Comparison of ENCODE assay signal across 8 mouse cellular contexts in genomic region chr2:181600828-181601750, GRCm38 (mm10). TPM values are rescaled to one million over a fixed set of nuclear protein-coding genes. Genes with fewer than 3 reads are reported as not detected.
DNase-seq lines count a peak whose midpoint lies in the region; ATAC-seq and TF ChIP-seq lines count a peak whose summit lies in the region.

No protein-coding gene starts in this region.

- H3K4me2 ChIP-seq in embryonic facial prominence, embryonic 13.5 days: peak overlapping the region; percentile 85
- peak overlapping the region; percentile 79 for H3K4me2 ChIP-seq in limb, embryonic 14.5 days (replicated peaks; ENCODE audit: low read depth, low read length, severe bottlenecking)
- peak overlapping the region; percentile 61 for H3K4me2 ChIP-seq in midbrain, postnatal 0 days (ENCODE audit: low read depth, low read length, poor library complexity, severe bottlenecking)

- peak; percentile 25 for TF ChIP-seq CTCF in midbrain, postnatal 0 days (IDR thresholded peaks at IDR 0.05)

- 1% methylated on average over 57 of the region's 57 CpGs for WGBS in embryonic facial prominence, embryonic 13.5 days
- WGBS in limb, embryonic 14.5 days: under 1% methylated on average over 57 of the region's 57 CpGs
- WGBS in midbrain, postnatal 0 days: 1% methylated on average over 57 of the region's 57 CpGs

- H3K4me1 ChIP-seq in embryonic facial prominence, embryonic 13.5 days: peaks cover 35% of the 10 kb centered on the region
- peaks cover 17% of the 10 kb centered on the region for H3K4me1 ChIP-seq in limb, embryonic 14.5 days (ENCODE audit: control insufficient read depth, insufficient read depth, low read length)
- H3K4me1 ChIP-seq in midbrain, postnatal 0 days (ENCODE audit: insufficient read depth, low read length): peaks cover 8% of the 10 kb centered on the region; the same call in 1 of the 2 replicates

- DNase-seq in 3134 (ENCODE audit: extremely low read depth, insufficient read length, low spot score): peak; percentile 92
- peak; percentile 97 to 98 for DNase-seq in adrenal gland, postnatal 36 days
- DNase-seq in heart, adult 8-10 months (ENCODE audit: low spot score): peak; percentile 95
- peak; percentile 98 for DNase-seq in kidney, adult 9 months
- peak; percentile 98 for DNase-seq in limb, embryonic 14.5 days (ENCODE audit: low spot score)
- peak; percentile 99 for DNase-seq in midbrain, postnatal 0 days (ENCODE audit: low spot score)
- DNase-seq in spleen, postnatal 14 days (ENCODE audit: low spot score in 2 of 2): peak; percentile 89 to 93

- 0 out of 2 replicates have a peak, but pooled peaks have one; percentile 48 for TF ChIP-seq POLR2A in limb, embryonic 14.5 days (IDR thresholded peaks at IDR 0.05; ENCODE audit: borderline replicate concordance, extremely low read depth, insufficient read depth, insufficient read length)

- H3K9ac ChIP-seq in embryonic facial prominence, embryonic 13.5 days: peak overlapping the region; percentile 89
- peak overlapping the region; percentile 85 for H3K9ac ChIP-seq in limb, embryonic 14.5 days (ENCODE audit: low read depth, low read length, severe bottlenecking)
- H3K9ac ChIP-seq in midbrain, postnatal 0 days (replicated peaks; ENCODE audit: low read length, poor library complexity, severe bottlenecking): peak overlapping the region; percentile 83

- H3K9me3 ChIP-seq in embryonic facial prominence, embryonic 13.5 days: no peaks in the 10 kb centered on the region
- H3K9me3 ChIP-seq in limb, embryonic 14.5 days (ENCODE audit: control insufficient read depth, low read length): no peaks in the 10 kb centered on the region
- no peaks in the 10 kb centered on the region for H3K9me3 ChIP-seq in midbrain, postnatal 0 days (ENCODE audit: low read length)

- ATAC-seq in embryonic facial prominence, embryonic 13.5 days (ENCODE audit: insufficient number of reproducible peaks, insufficient read depth, low FRiP score, low TSS enrichment, low read depth): peak; percentile 88
- ATAC-seq in limb, embryonic 14.5 days (ENCODE audit: low FRiP score, low read depth): peak; percentile 95
- ATAC-seq in midbrain, postnatal 0 days (ENCODE audit: low FRiP score): peak; percentile 94

- peak overlapping the region; percentile 93 for H3K4me3 ChIP-seq in embryonic facial prominence, embryonic 13.5 days
- peak overlapping the region; percentile 93 for H3K4me3 ChIP-seq in limb, embryonic 14.5 days (replicated peaks; ENCODE audit: low read length)
- peak overlapping the region; percentile 60 for H3K4me3 ChIP-seq in midbrain, postnatal 0 days (ENCODE audit: low read depth, low read length)

- peak overlapping the region; percentile 86 for H3K27ac ChIP-seq in embryonic facial prominence, embryonic 13.5 days
- H3K27ac ChIP-seq in limb, embryonic 14.5 days (replicated peaks; ENCODE audit: low read depth, low read length): peak overlapping the region; percentile 71
- H3K27ac ChIP-seq in midbrain, postnatal 0 days (ENCODE audit: low read depth, low read length): peak overlapping the region; percentile 81

- peaks cover 30% of the 10 kb centered on the region for H3K27me3 ChIP-seq in embryonic facial prominence, embryonic 13.5 days
- H3K27me3 ChIP-seq in limb, embryonic 14.5 days (ENCODE audit: control insufficient read depth, insufficient read depth, low read length): peaks cover 10% of the 10 kb centered on the region; the same call in 1 of the 2 replicates
- no peaks in the 10 kb centered on the region for H3K27me3 ChIP-seq in midbrain, postnatal 0 days (ENCODE audit: insufficient read depth, low read length)

- peaks cover 4% of the 10 kb centered on the region; the same call in 1 of the 2 replicates for H3K36me3 ChIP-seq in embryonic facial prominence, embryonic 13.5 days
- no peaks in the 10 kb centered on the region for H3K36me3 ChIP-seq in limb, embryonic 14.5 days (ENCODE audit: control insufficient read depth, insufficient read depth, low read length)
- peaks cover 6% of the 10 kb centered on the region; the same call in 1 of the 2 replicates for H3K36me3 ChIP-seq in midbrain, postnatal 0 days (ENCODE audit: insufficient read depth, low read length)

RNA-seq across cellular contexts. Expression of gene Samd10, which starts 2.1 kb away (rescaled TPM):
- 10 to 100 TPM; 13.8 to 14.7 TPM for total RNA-seq in adrenal gland, postnatal 36 days (2021)
- 9.3 and 10.4 TPM in 2 replicates for polyA plus RNA-seq in embryonic facial prominence, embryonic 13.5 days (2015; fragmentation: Nextera tagmentation; extraction: Ambion mirVana)
- 1 to 10 TPM; 1.2 to 1.6 (median 1.5) TPM for total RNA-seq in heart, adult 8-10 months (2022)
- 9.2 and 10.3 TPM in 2 replicates for polyA plus RNA-seq in limb, embryonic 14.5 days (2012; rRNA removed)
- polyA plus RNA-seq in limb, embryonic 14.5 days (2014; fragmentation: Nextera tagmentation; extraction: Ambion mirVana): 10.2 TPM in 2 replicates
- total RNA-seq in midbrain, postnatal 0 days (2014; rRNA removed): 140 and 142 TPM in 2 replicates
- 174 and 179 TPM in 2 replicates for polyA plus RNA-seq in midbrain, postnatal 0 days (2015; fragmentation: Nextera tagmentation; extraction: Ambion mirVana)

RNA-seq across cellular contexts. Expression of gene Zfp512b, which starts 8.5 kb away (rescaled TPM):
- 10 to 100 TPM; 43.1 to 61.3 TPM for total RNA-seq in adrenal gland, postnatal 36 days (2021)
- polyA plus RNA-seq in embryonic facial prominence, embryonic 13.5 days (2015; fragmentation: Nextera tagmentation; extraction: Ambion mirVana): 70.9 and 81.1 TPM in 2 replicates
- total RNA-seq in heart, adult 8-10 months (2022): 10 to 100 TPM; 11.0 to 18.7 (median 14.0) TPM
- polyA plus RNA-seq in limb, embryonic 14.5 days (2012; rRNA removed): 102 and 117 TPM in 2 replicates
- 58.8 and 59.5 TPM in 2 replicates for polyA plus RNA-seq in limb, embryonic 14.5 days (2014; fragmentation: Nextera tagmentation; extraction: Ambion mirVana)
- total RNA-seq in midbrain, postnatal 0 days (2014; rRNA removed): 60.0 and 85.1 TPM in 2 replicates
- polyA plus RNA-seq in midbrain, postnatal 0 days (2015; fragmentation: Nextera tagmentation; extraction: Ambion mirVana): 81.1 and 99.7 TPM in 2 replicates

RNA-seq across cellular contexts. Expression of gene Prpf6, which starts 9.4 kb away (rescaled TPM):
- 10 to 100 TPM; 61.8 to 66.9 TPM for total RNA-seq in adrenal gland, postnatal 36 days (2021)
- polyA plus RNA-seq in embryonic facial prominence, embryonic 13.5 days (2015; fragmentation: Nextera tagmentation; extraction: Ambion mirVana): 64.0 and 68.9 TPM in 2 replicates
- 10 to 100 TPM; 34.3 to 42.6 (median 35.0) TPM for total RNA-seq in heart, adult 8-10 months (2022)
- polyA plus RNA-seq in limb, embryonic 14.5 days (2012; rRNA removed): 29.7 and 41.6 TPM in 2 replicates
- 57.9 and 64.2 TPM in 2 replicates for polyA plus RNA-seq in limb, embryonic 14.5 days (2014; fragmentation: Nextera tagmentation; extraction: Ambion mirVana)
- total RNA-seq in midbrain, postnatal 0 days (2014; rRNA removed): 34.4 and 39.3 TPM in 2 replicates
- 40.5 and 40.6 TPM in 2 replicates for polyA plus RNA-seq in midbrain, postnatal 0 days (2015; fragmentation: Nextera tagmentation; extraction: Ambion mirVana)

RNA-seq across cellular contexts. Expression of gene Uckl1, which starts 16.4 kb away (rescaled TPM):
- total RNA-seq in adrenal gland, postnatal 36 days (2021): 10 to 100 TPM; 77.0 to 79.8 TPM
- 41.1 and 57.1 TPM in 2 replicates for polyA plus RNA-seq in embryonic facial prominence, embryonic 13.5 days (2015; fragmentation: Nextera tagmentation; extraction: Ambion mirVana)
- total RNA-seq in heart, adult 8-10 months (2022): 10 to 100 TPM; 26.8 to 39.2 (median 35.0) TPM
- 130 and 165 TPM in 2 replicates for polyA plus RNA-seq in limb, embryonic 14.5 days (2012; rRNA removed)
- polyA plus RNA-seq in limb, embryonic 14.5 days (2014; fragmentation: Nextera tagmentation; extraction: Ambion mirVana): 41.2 and 46.3 TPM in 2 replicates
- total RNA-seq in midbrain, postnatal 0 days (2014; rRNA removed): 49.8 and 63.9 TPM in 2 replicates
- 45.2 and 52.7 TPM in 2 replicates for polyA plus RNA-seq in midbrain, postnatal 0 days (2015; fragmentation: Nextera tagmentation; extraction: Ambion mirVana)

RNA-seq across cellular contexts. Expression of gene Gm29797, which starts 55.7 kb away (rescaled TPM):
- under 1 TPM in 1 of 2 experiments, not detected in 1; 0.43 TPM for total RNA-seq in adrenal gland, postnatal 36 days (2021)
- polyA plus RNA-seq in embryonic facial prominence, embryonic 13.5 days (2015; fragmentation: Nextera tagmentation; extraction: Ambion mirVana): not detected in 2 replicates
- not detected for total RNA-seq in heart, adult 8-10 months (2022)
- polyA plus RNA-seq in limb, embryonic 14.5 days (2012; rRNA removed): 0.23 and 0.63 TPM in 2 replicates
- polyA plus RNA-seq in limb, embryonic 14.5 days (2014; fragmentation: Nextera tagmentation; extraction: Ambion mirVana): 0.37 and 0.52 TPM in 2 replicates
- total RNA-seq in midbrain, postnatal 0 days (2014; rRNA removed): not detected in 2 replicates
- polyA plus RNA-seq in midbrain, postnatal 0 days (2015; fragmentation: Nextera tagmentation; extraction: Ambion mirVana): not detected in 2 replicates

Comparison
In these comparisons a context has a peak if more than half of its experiments do, and no peak if none do; other contexts are left out.
1. Peak in every context shown above with its lines: DNase-seq, ATAC-seq, H3K4me3 ChIP-seq and H3K27ac ChIP-seq.
2. RNA of gene Samd10, which starts 2.1 kb away (total RNA-seq): 140 to 142 TPM in midbrain, postnatal 0 days and 13.8 to 14.7 TPM in adrenal gland, postnatal 36 days; 1.2 to 1.6 TPM in heart, adult 8-10 months; every median in the first group is over 4 times any median in the second.